Mouse (Mus musculus) cerebellum, adult 11 months (tissue): ENCODE measurements around the gene Manf.

Experiments
- DNase-seq: peaks from one replicate; pipeline ENCODE4 v3.0.0; 2022

Manf gene

DNA sequence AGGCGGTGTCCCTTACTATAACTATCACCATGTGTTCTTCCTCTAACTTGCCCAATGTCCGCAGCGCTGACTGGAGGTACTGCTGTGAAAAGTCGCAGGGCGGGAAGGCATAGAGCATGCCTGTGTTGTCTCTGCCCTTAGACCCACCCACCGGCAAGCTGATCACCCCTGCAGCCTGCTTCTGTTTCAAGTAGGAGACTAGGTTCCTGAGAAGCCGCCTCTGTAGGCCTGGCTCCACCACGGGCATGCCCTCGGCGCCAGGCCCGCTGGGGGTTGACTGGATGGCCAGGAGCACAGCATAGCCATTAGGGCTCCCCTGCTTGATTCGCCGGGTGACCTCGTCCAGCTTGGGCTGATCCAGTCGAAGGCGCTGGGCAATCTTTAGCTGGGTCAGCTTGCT, 7.5 kb downstream of the Manf start:
- peak; percentile 24 for DNase-seq

GRCm38 (mm10) chr9:106883085-106883484, 8.7 kb downstream of the Manf start:
- no peak for DNase-seq

DNA sequence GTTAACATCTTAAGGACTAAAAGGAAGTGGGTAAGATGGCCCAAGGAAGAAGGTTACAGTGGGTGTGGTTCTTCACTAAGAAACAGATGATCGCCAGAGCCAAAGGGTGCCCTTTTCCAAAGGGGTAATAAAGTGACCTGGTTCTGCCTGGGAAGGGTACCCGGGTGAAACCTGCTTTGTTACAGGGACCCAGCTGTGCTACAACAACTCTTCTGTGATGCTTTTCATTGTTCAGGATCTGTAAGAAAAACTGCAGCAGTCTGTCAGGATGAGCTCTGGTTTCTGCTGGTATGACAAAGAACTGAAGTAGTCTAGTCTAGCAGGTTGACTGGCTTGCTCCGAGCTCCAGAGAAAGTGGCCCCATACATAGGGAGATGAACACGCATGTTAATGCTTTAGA, 9.6 kb downstream of the Manf start:
- no peak for DNase-seq

GRCm38 (mm10) chr9:106881071-106881755, 10.6 kb downstream of the Manf start:
- DNase-seq, result no peak

GRCm38 (mm10) chr9:106879471-106879870, 12.3 kb downstream of the Manf start:
- no peak for DNase-seq

DNA sequence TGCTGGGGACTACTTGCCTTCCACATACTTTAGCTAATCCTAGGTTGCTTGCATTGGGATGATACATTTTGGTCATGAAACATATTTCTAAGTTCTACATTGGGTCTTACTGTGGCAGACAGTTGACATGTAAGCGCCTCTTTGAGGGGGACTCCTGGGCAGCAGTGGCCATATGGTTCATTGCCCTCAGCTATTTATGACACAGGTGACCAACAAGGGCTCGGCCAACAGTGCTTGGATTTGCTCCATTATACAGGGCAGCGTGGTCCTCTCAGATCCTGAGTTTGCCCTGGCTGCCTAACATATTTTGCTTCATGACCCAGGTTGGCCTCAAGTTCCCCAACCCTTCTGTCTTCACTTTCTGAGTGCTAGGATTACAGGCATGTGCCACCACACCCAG, 15.1 kb downstream of the Manf start:
- DNase-seq, result no peak

DNA sequence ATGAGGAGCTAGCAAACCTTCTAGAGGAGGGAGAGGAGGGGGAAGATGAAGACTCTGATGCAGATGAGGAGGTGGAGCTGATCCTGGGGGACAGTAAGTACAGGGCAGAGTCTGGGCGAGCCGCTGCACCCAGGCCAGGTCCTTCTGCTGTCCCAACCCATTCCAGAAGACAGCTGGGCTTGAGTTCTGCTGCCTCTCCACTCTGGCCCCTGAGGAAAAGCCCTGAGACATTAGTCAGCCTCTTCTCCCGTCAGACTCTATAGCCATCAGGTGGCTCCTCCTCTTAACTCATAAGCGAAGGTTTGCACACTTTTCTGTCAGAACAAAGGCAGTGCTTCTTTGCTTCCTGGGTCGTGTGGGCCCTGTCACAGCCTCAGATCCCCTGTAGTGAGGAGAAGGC, 17.6 kb downstream of the Manf start:
- no peak for DNase-seq

GRCm38 (mm10) chr9:106858036-106858435, 33.7 kb downstream of the Manf start:
- no peak for DNase-seq

DNA sequence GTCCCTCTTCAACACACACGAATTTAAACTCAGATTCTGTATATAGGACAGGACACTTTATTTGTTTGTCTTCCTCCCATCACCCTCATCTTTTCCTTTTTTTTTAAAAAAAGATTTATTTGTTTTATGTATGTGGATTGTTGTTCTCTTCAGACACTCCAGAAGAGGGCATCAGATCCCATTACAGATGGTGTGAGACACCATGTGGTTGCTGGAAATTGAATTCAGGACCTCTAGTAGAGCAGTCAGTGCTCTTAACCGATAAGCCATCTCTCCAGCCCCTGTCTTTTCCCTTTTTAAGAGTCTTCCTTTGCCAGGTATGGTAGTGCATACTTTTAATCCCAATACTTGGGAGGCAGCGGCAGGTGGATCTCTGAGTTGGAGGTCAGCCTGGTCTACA, 35.1 kb downstream of the Manf start:
- DNase-seq, result no peak

DNA sequence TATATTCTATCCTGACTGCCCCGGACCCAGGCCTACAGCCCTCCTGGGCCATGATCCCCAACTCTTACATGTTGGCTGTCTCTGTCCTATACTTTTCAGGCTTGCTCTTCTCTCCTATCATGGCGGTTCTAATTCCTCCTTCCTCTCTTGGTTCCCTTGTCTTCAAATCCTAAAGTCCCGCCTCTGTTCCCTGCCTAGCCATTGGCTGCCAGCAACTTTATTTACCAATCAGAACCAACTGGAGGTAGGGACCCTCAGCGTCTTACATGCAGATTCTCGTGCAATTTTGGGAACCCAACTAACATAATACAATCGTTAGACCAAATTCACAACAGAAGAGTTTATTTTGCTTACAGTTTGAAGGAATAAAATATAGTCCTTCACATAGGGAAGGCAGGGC, 49.0 kb downstream of the Manf start:
- DNase-seq, result no peak

- DNase-seq, result no peak
Observed at GRCm38 (mm10) chr9:106840569-106840968, 51.2 kb downstream of the Manf start.

GRCm38 (mm10) chr9:106822381-106823104, 69.2 kb downstream of the Manf start:
- DNase-seq, result peak; percentile 70

DNA sequence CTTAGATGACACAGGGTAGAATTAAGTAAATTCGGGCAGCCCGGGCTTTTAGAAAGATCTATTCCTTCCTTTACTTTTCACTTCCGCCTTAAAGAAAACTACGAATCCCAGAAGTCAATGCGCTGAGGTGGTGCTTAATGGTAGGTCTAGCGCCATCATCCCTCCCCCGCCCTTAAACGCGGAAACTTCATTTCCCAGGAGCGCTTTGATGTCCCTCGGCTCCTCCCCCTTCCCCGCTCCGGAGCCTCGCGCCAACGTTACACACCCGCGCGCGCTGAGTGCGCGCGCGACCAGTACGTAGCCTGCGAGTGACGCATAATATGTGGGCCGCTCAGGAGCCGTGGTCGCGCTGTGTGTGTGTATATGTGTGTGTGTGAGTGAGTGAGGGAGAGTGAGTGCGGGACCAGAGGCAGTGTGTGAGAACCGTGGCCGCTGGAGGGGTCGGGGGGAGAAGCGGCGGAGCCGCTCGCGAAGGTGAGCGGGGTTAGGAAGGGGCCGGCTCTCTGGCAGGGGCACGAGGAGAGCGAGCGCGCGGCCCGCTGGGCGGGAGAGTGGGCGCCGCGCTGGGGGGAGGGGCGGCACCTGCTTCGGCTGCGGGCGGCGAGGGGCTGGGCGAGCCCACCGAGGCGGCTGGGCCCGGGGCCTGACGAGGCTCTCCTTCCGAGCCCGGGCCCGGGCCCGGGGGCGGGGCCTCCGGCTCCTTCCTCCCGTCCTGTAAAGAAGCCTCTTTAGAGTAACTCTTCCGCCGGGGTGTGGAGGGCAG, 70.0 kb downstream of the Manf start, which contains the start of gene Dcaf1:
Dcaf1 (plus strand) TSS at position 257 of the 763 bp plus-strand sequence.
- DNase-seq, result peak; percentile 92

DNA sequence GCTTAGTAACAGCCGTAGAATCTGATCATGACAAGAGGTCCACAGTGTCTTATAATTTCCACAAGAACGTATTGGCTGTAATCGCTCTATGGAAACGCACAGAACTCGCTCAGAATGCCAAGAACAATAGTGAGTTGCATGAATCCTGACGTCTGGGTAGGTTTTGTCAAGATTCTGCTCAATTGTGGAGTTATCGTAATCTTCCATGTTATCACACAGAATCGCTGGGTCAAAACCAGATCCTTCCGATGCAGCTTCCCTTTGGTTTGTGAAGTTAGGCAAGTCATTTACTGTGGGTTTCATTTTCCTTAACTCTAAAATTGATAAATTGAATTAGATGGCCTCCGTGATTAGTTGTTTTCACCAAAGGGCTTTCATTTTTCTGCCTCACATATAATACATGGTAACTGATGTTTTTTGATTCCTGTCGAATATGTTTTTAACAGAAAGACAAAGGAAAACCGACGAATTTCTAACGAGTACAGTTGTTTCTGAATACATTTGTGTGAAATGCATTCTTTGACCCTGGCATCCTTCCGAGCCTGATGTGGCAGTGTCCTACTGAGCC, 70.6 kb downstream of the Manf start:
- DNase-seq, result no peak

DNA sequence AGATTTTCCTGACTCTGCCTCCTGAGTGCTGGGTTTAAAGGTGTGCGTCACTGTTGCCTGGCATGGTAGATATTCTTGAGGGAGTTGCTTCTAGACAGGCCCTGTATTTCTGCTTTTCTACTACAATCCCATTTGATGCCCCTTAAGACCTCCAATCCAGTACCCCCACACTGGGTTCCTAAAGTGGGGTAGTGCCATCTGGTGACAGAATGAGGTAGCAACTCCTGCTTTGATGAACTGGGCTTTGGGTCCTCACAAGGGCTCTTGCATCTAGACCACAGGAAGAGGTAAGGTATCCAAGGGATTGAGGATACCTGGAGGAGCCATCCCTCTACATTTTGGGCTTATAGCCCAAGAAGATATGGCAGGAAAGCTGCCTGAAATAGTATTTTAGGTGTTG, 72.6 kb downstream of the Manf start:
- no peak for DNase-seq

- no peak for DNase-seq
Observed at GRCm38 (mm10) chr9:106818191-106818590, 73.6 kb downstream of the Manf start.

DNA sequence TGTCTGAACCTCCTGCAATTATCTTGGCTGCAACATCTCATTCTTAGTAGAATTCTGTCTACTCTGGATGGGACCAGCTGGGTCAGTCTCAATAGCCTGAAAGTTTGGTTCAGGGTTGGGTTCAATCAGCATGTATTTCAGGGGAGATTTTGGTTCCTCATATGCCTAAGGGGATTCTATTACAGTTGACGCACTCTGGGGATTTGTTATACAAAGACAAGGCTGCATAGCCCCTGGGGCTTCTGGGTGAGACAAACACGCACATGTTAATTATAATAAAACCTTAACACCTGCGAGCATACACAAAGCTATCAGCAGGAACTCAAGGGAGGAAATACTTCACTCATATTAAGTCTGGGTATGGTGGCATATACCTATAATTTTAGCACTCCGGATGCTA, 85.3 kb downstream of the Manf start:
- DNase-seq, result no peak

DNA sequence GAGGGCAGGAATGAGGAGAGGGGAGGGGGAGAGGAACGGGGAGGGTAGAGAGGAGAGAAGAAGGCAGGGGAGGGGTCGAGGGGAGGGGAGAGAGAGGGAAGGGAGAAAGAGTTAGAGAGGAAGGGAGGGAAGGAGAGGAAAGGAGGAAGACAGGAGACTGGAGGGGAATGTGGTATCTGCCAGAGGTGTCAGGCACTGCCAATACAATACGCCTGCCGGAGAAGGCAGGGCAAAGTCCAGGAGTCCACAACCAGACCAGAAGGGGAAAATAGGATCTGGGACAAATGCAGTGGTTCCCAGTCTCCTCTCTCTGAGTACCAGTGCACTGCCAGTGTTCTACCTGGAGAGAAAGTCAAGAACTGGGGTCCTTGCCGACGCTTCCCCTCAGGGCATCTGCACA, 100.9 kb downstream of the Manf start:
- DNase-seq, result no peak

DNA sequence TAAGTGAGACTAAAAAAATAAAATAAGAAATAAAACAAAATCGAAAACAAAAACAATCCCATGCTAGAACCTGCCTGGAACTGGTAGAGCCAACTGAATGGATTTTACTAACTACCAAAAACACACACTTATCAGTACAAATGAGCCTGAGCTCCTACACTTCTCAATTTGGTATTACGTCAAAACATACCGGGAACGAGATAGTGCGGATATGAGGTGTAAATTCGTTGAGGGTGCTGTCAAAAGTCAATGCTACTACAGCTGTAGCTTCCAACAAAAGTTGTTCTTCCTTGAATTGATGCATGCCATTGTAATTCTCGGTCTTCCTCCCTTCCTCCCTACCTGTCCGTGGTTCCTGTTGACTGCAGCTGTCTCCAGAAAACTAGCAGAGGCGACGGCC, 102.4 kb downstream of the Manf start:
- DNase-seq, result no peak

DNA sequence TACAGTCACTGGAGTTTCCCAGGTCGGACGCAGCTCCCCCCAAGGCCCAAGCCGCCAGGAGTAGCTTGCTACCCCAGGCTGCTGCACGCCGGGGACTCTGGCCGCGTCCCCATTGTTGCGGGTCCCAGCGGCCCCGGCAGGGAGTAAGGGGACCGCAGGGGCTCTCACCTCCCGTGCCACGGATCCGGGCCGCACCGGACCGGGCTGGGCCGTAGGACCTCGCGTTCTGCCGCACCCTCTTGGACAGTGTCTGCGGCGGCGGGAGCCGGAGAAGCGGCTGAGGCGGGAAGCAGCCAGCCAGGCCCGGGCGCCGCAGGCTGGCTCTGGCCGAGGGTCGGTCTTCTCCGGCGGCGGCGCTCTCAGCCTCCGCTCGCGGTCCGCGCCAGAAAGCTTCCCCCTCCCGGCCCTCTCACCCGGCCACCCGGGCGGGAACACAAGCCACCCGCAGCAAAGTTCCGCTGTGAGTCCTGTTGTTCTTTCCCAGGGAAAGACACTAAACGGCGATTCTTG, 102.9 kb downstream of the Manf start, which contains the start of gene Rad54l2:
Rad54l2 (minus strand) TSS at position 383 of the 510 bp plus-strand sequence.
- peak; percentile 81 for DNase-seq
